Mouse (Mus musculus) stomach, embryonic 14.5 days (tissue): ENCODE measurements at regions not wholly inside any gene's neighbourhood (a gene's known extent, or its start where the extent isn't known, plus 50 kb on each side); places are given as distances from the start of the nearest gene placed in this dataset.

Experiments used
- ATAC-seq: fragments of 200-750 bp; cut with Nextera tagmentation; 2 replicates; pipeline ENCODE4 v1.8.0; 2017; ENCODE audit warnings: low read depth, moderate TSS enrichment; ENCODE audit not compliant: insufficient number of reproducible peaks, insufficient read depth, low FRiP score
- H3K27ac ChIP-seq: fragments of 300-500 bp; sonication (generic); 2 replicates; pipeline ENCODE4 v1.5.1; 2014; ENCODE audit warnings: mild to moderate bottlenecking, low read length, moderate library complexity, mixed read lengths
- H3K27me3 ChIP-seq: fragments of 300-500 bp; sonication (generic); 2 replicates; pipeline ENCODE4 v1.6.1; 2014; ENCODE audit warnings: low read length, control low read depth, mixed read lengths; ENCODE audit not compliant: control insufficient read depth, insufficient read depth
- H3K36me3 ChIP-seq: fragments of 300-500 bp; sonication (generic); 2 replicates; pipeline ENCODE4 v1.6.1; 2014; ENCODE audit warnings: mild to moderate bottlenecking, control low read depth, low read length, moderate library complexity, mixed read lengths; ENCODE audit not compliant: control insufficient read depth, insufficient read depth
- H3K4me1 ChIP-seq: fragments of 300-500 bp; sonication (generic); 2 replicates; pipeline ENCODE4 v1.6.1; 2014; ENCODE audit warnings: low read length, control low read depth, mixed read lengths; ENCODE audit not compliant: control insufficient read depth, insufficient read depth
- H3K4me2 ChIP-seq: fragments of 300-500 bp; sonication (generic); replicated peaks from 2 replicates; pipeline ENCODE4 v1.6.1; 2014; ENCODE audit warnings: low read depth, low read length, control low read depth
- H3K4me3 ChIP-seq: fragments of 300-500 bp; sonication (generic); 2 replicates; pipeline ENCODE4 v1.5.1; 2014; ENCODE audit warnings: low read depth, low read length, control low read depth
- H3K9ac ChIP-seq: fragments of 300-500 bp; sonication (generic); replicated peaks from 2 replicates; pipeline ENCODE4 v1.6.1; 2014; ENCODE audit warnings: low read depth, mild to moderate bottlenecking, control low read depth, low read length, moderate library complexity, mixed read lengths
- H3K9me3 ChIP-seq: fragments of 300-500 bp; sonication (generic); 2 replicates; pipeline ENCODE4 v1.6.1; 2016; ENCODE audit warnings: low read depth, low read length, control low read depth; ENCODE audit not compliant: control insufficient read depth
- WGBS: fragments of 180-500 bp; shearing (Covaris S2); extraction: QIAGEN DNeasy Blood & Tissue Kit; methylation state at CpG from one replicate; pipeline ENCODE4 v1.1.7; 2014; 5-methylcytosine and 5-hydroxymethylcytosine counted together

DNA sequence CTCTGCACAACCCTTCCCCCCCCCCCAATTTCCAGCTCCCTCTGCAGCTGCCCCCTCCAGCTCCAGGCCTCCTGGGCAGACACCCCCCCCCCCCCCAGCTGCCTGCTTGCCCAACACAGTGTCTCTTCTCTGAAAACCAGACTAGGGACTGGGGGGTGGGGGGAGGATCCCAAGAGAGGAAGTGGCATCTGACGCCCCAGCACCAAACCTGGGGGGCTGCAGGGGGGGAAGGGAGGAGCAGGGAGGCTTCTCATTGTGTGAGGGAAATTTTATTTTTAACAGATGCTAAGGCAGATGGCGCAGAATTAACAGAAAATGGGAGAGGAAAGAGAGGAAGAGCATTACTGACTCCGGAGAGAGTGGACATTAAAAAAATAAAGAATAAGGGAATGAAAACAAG lies 60.5 kb upstream of the Pax2 start:
- Histone ChIP-seq H3K4me3 (no peak overlapping the region), H3K4me2 (no peak overlapping the region), H3K9me3 (no peaks in the 10 kb centered on the region), H3K36me3 (no peaks in the 10 kb centered on the region), H3K4me1 (no peaks in the 10 kb centered on the region), H3K27ac (no peak overlapping the region), H3K9ac (no peak overlapping the region), H3K27me3 (peaks cover 33% of the 10 kb centered on the region)
- ATAC-seq, result no peak
- WGBS, result 11% methylated on average over 3 of the region's 3 CpGs

DNA sequence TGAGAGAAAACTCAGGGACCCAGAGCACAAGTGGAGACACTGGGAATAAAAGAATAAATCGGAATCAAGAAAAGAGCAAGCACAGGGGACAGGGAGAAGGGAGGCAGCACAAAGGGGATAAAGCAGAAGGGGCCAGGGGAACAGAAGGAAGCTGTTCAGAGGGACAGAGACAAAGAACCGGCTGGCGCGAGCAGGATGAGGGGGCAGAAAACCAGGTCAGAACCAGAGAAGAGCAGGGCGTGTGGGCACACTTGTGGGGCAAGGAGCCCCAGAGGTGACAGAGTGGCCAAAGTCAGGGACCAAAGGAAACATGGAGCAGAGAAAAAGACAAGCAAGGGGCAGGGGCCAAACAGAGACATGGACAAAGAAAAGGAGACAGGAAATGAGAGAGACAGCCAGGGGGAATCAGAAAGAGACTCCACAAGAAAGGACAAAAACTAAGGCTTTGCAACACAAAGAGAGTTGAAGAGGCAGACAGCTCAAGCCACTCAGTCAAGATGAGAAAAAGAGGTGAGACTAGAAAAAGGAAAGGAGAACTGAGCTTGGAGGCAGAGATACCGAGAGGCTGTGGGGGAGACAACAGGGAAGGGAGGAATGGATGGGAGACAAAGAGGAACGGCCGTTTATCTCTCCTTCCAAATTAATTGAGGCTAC lies 59.7 kb upstream of the Pax2 start:
- peaks cover 33% of the 10 kb centered on the region for H3K27me3 ChIP-seq
- ATAC-seq, result no peak
- 15% methylated on average over 8 of the region's 8 CpGs for WGBS
- no peak overlapping the region for H3K4me3 ChIP-seq
- no peaks in the 10 kb centered on the region for H3K36me3 ChIP-seq
- no peaks in the 10 kb centered on the region for H3K9me3 ChIP-seq
- no peak overlapping the region for H3K4me2 ChIP-seq
- no peak overlapping the region for H3K9ac ChIP-seq
- H3K4me1 ChIP-seq, result no peaks in the 10 kb centered on the region
- H3K27ac ChIP-seq, result no peak overlapping the region

DNA sequence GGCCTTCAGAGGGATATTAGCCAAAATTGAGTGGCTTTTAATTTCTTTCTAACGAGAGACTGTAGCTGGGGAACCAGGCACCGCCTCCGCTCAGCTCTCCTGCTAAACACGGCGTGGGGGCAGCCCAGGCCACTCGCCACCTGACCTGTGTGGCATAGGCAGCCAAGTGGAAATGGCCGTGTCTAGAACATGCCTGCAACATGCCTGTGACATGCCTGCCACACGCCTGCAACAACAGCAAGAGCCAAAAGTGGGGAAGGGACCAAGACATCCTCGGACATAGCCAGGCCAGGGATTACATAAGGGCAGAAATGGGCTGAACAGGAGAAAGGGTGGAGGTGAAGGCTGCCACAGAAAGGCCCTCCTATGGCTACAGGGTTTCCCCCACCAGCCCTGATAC lies 59.1 kb upstream of the Pax2 start:
- 41% methylated on average over 9 of the region's 9 CpGs for WGBS
- no peak overlapping the region for H3K4me3 ChIP-seq
- H3K27ac ChIP-seq, result no peak overlapping the region
- H3K4me1 ChIP-seq, result no peaks in the 10 kb centered on the region
- H3K9me3 ChIP-seq, result no peaks in the 10 kb centered on the region
- H3K4me2 ChIP-seq, result no peak overlapping the region
- H3K9ac ChIP-seq, result no peak overlapping the region
- no peak for ATAC-seq
- H3K36me3 ChIP-seq, result no peaks in the 10 kb centered on the region
- H3K27me3 ChIP-seq, result peaks cover 33% of the 10 kb centered on the region

DNA sequence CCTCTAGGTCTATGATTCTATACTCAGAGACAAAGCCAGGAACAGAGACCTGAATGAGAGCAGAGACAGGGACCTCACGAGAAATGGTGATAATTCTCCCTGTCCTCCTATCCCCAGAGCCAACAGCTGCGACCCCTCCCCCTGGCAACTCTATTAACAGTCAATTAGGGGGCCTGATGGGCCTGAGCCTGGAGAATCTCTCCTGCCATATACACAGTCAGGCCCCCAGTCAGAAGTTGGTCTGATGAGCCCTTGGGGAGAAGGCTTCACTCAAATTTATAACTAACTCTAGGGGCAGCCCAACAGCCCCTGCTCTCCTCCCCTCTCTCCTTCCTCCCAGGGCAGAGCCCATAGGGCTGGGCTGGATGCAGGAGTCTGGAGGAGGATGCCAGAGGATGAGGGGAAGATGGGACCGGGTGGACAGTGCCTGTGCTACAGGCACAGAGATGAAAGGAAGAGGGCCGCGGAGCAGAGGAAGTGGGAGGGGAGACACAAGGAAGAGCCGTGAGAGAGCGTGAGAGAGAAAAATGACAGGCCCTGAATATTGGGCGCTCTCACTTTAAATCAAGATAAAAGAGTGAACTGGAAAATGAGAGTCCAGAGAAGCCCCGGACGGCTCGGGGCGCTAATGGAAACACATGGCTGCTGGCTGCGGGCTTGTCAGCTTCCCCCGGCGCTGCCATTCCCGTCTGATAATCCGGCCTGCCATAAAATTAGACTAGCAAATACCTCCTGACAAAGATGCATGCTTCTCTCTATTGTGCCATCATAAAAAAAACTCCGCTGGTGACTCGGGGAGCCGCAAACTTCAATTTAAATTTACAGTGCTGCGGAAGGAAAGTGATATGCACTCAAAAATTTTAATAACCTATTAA lies 57.2 kb upstream of the Pax2 start:
- H3K4me2 ChIP-seq, result no peak overlapping the region
- H3K36me3 ChIP-seq, result no peaks in the 10 kb centered on the region
- no peaks in the 10 kb centered on the region for H3K9me3 ChIP-seq
- WGBS, result 18% methylated on average over 21 of the region's 21 CpGs
- no peak for ATAC-seq
- no peaks in the 10 kb centered on the region for H3K4me1 ChIP-seq
- no peak overlapping the region for H3K4me3 ChIP-seq
- H3K9ac ChIP-seq, result no peak overlapping the region
- no peak overlapping the region for H3K27ac ChIP-seq
- H3K27me3 ChIP-seq, result peaks cover 32% of the 10 kb centered on the region
